Mouse (Mus musculus) 3134 (cell line): ENCODE measurements around the gene Suz12.
A peak's percentile ranks its signal among the peaks of the same experiment; 100 is the strongest.
"Not testable (repeated sequence)": the region's sequence is repeated elsewhere in the genome, so short reads cannot be mapped to it uniquely, and the experiment has no call there.

Experiments
- DNase-seq: peaks from one replicate; pipeline ENCODE4 v3.0.0-alpha.2; 2011; ENCODE audit warnings: low spot score; ENCODE audit not compliant: insufficient read length; ENCODE audit errors: extremely low read depth

Suz12 gene

DNA sequence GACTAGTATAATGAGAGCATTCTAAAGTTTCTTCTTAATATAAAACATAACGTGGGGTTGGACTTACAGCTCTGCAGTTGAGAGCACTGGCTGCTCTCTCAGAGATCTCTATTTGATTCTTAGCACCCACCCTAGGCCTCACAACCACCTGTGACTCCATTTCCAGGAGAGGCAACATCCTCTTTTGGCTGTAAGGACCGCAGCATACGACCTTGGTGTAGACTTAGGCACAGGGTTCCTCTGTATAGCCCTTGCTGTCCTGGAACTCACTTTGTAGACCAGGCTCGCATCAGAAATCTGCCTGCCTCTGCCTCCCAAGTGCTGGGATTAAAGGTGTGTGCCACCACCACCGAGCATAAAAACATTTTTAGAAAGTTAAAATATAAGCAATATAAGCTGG is 1.3 kb upstream of the Suz12 start:
- DNase-seq = no peak

DNA sequence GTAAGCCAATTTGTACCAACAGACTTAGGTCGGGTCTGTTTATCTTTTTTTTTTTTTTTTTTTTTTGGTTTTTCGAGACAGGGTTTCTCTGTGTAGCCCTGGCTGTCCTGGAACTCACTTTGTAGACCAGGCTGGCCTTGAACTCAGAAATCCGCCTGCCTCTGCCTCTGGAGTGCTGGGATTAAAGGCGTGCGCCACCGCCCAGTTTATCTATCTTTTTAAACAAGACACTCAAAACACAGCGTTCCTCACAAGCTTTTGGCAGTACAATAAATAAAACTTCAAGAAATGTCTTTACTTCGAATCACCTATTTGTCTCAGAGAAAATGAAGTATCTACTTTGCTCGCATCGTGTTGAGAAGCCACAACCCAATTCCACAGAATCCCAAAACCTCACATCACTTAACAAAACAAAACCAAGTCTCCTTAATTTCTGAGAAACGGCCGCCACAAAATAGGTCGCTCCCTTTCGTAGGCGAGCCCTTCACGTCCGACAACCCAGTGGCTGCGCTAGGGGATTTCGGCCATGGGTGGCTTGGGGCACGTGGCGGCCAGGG is 793 bp upstream of the Suz12 start:
- DNase-seq = no peak

DNA sequence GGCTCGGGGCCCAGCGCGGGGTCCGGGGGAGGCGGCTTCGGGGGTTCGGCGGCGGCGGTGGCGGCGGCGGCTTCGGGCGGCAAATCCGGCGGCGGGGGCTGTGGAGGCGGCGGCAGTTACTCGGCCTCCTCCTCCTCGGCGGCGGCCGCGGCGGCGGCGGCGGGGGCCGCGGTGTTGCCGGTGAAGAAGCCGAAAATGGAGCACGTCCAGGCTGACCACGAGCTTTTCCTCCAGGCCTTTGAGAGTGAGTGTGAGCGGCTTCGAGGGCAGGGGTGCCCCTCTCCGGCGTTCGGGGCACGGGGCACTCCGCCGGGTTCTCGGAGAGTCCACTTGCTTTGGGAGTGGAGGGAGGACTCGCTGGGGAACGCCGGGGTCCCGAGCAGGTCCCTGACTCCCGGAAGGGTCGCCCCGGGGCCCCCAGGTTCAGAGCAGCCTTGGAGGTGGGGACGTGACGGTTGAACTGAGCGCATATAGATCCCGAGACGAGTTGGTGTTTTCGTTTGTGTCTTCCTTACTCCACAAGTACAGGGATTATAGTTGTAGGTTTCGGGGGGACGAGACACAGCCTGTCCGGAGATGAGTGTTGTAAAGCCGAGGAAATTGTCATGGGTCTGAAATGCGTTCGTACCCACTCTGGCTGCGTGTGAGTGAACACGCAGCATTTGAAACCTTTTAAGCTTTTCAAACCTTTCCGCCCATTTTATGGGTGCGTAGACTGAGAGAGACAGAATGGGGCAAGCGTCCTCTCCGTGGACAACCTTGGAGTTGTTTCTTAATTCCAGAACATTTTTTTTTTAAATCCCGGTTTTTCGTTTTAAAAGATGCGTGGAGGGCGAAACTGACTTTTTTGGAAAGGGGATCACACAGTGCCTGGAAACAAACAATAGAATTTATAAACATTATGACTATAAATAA is 707 bp downstream of the Suz12 start:
- DNase-seq = peak; percentile 63

DNA sequence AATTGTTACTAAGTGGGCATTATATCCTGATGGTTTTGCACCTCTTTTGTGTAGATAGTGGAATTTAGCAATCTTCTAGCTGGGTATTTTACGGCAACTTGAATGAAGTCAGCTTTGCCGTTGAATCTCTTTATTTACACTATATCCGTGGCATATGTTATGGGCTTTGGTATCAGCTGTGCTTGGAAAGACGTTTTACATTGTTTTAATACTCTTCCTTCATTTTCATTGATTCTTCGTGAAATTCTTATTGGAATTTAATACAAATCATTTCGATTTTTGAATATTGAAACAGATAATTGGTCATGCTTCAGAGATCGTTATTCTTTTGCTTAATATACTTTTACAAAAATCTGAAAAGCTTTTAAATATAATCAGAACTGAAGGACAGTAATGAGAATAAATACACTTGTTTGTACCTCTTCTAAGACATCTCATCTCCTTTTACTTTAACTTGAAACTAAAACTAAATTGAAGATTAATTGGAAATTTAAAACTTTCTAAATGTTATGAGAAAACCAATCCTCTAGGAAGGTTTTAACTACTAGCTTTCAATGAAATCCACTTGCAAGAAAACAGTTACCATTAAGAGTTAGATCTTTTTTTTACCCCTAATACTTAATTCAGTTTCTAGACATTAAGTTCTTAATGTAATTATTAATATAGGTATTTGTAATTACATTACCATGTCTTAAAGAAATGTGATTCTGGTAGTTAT is 1.5 kb downstream of the Suz12 start:
- DNase-seq = no peak

DNA sequence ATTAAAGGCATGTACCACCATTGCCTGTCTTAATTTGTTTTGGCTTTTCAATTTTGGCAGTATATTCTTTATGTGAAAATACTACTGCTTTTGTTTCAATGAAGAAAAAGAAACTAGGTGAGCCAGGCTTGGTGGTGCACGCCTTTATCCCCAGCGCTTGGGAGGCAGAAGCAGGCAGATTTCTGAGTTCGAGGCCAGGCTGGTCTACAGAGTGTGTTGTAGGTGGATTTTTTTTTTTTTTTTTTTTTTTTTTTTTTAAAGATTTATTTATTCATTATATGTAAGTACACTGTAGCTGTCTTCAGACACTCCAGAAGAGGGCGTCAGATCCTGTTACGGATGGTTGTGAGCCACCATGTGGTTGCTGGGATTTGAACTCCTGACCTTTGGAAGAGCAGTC is 23.6 kb downstream of the Suz12 start:
- DNase-seq = not testable (repeated sequence)

DNA sequence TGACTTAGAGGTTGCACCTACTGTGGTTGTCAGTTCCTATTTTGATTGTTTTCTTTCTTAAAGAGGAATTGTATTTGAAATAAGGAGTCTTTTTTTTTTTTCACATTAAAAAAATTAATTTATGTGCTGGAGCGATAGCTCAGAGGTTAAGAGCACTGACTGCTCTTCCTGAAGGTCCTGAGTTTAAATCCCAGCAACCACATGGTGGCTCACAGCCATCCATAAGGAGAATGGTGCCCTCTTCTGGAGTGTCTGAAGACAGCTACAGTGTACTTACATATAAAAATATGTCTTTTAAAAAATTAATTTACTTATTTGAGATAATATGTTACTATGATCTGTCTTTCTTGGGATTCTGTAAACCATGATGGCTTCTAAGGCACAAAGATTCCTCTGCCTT is 26.9 kb downstream of the Suz12 start:
- DNase-seq = no peak

DNA sequence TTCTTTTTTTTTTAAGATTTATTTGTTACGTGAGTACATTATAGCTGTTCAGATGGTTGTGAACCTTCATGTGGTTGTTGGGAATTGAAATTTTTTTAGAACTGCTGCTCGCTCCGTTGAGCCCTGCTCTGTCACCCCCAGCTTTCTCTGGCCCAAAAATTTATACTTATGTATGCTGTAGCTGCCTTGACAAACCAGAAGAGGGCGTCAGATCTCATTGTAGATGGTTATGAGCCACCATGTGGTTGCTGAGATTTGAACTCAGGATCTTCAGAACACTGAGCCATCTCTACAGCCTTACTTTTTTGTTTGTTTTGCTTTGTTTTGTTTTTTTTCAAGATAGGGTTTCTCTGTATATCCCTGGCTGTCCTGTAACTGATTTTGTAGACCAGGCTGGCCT is 28.4 kb downstream of the Suz12 start:
- DNase-seq = no peak

DNA sequence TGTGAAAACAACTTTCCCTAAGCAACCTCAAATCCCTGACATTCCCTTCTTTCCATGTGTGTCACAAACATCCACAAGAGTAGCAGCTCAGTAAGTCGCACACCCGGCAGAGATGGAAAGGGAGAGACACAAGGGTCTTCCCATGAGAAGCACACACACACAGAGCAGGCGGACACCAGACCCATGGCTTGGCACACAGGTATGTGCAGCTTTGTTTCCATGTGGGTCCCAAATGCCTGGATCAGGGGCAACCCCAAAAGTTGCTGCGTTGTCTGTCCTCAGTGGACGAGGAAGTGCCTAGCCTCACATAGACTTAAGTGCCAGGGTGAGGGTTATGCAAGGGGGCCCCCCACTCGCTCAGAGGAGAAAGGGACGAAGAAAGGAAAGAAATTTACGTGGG is 44.6 kb downstream of the Suz12 start:
- no peak for DNase-seq

DNA sequence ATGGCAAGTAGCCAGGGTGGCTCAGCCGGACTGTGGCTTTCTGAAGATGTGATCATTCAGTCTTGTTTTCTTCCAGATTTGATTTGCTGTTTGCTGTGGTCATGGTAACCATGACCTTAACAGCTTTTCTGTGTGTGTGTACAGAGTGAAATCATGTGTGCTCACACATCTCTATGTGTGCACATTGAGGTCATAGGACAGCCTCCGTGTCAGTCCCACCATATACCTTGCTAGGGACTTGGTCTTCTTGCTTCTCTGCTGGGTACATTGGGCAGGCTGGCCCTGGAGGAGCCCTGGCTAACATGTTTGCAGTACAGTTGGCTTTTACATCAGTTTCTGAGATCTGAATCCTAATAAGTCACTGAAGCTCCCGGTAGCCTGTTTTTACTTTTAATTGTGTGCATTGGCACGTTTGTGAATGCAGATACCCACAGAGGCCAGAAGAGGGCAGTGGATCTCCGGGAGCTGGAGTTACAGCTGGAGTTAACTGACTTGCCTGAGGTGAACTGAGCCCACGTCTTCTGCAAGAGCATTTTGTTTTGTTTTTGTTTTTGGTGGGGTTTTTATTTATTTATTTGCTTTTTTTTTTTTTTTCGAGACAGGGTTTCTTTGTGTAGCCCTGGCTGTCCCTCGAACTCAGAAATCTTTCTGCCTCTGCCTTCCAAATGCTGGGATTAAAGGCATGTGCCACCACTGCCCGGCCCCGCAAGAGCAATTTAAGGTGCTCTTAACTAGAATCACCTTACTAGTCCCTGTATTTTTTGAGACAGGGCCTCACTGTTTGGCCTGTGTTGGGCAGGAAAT is 49.9 kb downstream of the Suz12 start:
- DNase-seq = peak; percentile 27

DNA sequence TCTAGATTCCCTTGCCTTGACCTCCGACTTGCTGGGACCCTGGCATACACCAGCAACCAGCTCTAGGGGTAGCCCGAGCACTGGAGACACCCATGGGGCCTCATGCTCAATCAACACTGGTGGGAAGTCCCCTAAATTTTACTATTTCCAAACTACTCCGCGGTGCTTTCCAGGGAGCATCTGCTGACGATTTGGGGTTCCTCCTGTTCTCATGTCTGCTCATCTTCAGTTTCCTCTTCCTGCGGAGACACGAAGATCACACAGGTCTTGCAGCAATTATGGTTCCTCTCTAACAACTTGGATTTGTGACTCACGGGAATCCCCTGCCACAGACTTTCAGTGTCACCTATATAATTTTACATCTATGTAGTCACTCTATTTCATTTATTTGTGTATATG is 50.5 kb downstream of the Suz12 start:
- DNase-seq = no peak

DNA sequence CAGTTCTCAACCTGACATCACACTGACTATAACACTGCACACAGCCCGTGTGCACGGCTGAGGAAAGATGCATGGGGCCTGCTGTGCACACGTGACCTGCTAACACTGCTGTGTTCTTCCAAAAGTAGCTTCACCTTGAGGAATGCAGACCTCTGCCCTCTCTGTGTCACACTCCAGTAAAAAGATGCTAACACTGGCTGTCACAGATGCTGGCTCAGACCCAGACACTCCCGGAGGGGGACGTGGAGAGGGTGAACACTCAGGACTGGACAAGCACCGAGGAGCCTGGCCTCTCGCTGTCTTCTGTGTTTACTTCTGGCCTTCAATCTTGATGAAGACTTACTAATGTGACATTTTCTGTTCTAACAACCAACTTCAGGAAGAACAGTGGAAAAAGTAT is 54.0 kb downstream of the Suz12 start:
- DNase-seq = no peak

DNA sequence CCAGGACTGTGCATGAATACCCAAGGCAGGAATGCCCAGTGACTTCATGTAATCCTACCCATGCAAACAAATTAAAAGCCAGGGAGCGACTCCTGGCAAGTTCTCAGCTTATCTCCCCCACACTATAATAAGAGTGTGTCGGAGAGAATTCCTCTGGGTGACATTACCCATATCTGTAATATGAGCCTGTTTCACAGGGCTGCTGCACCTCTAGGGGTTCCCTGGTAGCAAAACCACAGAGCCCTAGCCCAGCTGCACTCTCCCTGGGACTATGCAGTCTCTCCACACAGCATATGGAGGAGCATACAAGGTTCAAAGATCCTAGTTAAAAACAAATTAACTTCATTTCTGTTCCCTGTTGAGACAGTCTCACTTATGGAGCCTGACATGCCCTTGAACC is 57.2 kb downstream of the Suz12 start:
- no peak for DNase-seq

DNA sequence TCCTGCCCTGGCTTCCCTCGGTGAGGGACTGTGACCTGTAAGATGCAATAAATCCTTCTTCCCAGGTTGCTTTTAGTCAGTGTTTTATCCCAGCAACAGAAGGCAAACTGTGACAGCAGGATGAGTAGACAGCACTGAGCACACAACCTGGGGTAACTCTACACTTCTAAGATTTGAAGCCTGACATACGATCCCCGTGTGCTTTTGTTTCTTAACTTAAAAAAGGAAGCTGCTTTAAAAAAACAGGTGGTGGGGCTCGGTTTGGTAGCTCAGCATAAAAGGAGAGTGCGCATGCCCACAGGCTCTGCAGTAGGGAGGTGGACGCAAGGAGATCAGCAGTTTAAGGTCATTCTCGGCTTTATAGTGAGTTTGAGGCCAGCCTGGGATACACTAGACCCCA is 59.5 kb downstream of the Suz12 start:
- DNase-seq = no peak

DNA sequence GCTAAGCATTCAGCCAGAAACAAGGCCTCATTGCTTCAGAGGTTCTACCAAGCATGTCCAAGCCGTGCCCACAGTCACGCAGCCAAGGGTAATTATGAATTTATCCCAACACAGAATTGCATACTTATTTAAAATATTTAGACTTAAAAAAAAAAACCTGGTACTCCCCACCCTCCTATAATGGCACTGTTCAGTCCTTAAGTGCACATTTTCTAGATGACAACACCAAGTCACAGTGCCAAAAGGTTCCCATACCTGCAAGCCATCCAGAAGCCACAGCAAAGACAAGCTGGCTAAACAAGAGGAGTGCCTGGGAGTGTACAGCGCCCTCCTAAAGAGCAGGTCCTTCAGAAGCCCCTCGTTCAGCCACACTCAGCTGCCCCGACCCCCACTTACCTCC is 60.3 kb downstream of the Suz12 start:
- DNase-seq = no peak

DNA sequence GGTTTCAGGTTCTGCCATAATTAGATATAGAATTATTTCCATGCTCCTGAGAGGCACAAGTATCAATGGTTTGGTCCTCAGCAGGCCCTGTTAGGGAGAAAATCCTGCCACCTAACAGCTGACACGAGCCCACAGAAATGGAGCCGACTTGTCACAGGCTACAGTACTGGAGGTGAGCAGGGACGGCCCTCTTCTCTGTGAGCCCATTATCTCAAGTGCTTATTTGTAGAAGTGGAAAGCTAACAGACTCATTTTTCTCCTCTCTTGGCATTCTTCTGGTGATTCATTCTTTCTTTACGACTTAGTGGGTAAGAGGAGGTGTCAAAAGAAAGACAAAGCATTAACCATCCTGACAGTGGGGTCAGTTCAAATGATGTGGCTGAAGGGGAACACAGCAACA is 61.8 kb downstream of the Suz12 start:
- DNase-seq = no peak

DNA sequence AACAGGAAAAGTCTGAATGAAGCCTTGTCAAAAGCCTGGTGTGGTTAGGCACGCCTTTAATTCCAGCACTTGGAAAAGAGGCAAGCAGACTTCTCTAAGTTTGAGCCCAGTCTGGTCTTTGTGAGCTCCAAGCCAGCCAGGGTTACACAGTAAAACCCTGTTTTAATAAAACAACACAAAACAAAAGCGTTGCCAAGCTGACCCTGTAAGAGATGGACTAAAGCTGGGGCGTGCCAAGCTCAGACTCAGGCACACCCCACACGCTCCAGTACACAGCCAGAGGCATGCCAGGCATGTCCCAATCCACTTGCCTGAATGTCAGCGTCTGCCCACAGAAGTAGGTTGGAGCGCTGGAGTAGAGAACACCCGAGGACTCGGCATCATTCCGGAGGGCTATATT is 63.2 kb downstream of the Suz12 start:
- DNase-seq = no peak

DNA sequence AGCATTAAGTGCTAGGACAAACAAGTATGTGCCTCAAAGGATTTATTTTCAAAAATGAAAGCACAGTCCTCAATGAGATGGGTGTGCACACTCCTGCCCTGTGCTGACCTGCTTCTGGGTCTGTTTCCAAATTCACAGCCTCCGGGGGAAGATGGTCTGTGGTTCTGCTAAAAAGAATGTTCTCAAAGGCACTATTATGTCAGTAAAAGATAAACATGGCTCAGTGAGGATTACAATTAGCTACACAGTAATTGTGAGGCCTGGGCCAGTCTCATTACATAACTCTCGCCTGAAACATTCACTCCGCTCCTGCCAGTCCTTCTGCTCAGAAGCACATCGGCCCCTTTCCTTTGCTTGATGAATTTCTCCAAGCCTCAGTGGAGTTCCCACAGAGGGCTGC is 69.3 kb downstream of the Suz12 start:
- DNase-seq = no peak

DNA sequence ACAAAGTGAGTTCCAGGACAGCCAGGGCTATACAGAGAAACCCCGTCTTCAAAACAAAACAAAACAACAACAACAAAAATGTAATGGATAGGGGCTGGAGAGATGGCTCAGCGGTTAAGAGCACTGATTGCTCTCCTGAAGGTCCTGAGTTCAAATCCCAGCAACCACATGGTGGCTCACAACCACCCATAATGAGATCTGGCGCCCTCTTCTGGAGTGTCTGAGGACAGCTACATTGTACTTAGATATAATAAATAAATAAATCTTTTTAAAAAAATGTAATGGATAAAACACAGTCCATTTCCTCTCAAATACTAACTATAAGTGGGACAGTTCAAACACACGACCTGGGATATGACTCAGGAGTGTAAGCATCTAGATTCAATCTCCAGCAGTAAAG is 73.5 kb downstream of the Suz12 start:
- DNase-seq = not testable (repeated sequence)

DNA sequence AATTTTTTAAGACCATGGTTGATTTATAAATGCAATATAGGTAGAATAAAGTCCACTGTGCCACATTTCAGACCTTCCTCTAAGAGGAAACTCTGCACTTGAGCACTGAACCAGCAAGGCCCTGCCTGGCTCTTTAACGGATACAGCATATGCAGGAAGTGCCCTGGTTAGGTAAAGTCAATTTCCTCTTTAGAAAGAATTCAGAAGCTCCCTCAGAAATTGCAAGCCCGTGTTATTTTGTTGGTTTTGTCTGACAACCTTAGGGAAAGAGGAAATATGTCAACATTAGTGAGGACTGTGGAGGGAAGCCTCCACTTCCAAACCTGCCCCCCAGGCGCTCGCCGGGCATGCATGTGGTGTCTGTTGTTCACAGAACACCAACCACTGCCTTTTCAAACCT is 74.7 kb downstream of the Suz12 start:
- no peak for DNase-seq

DNA sequence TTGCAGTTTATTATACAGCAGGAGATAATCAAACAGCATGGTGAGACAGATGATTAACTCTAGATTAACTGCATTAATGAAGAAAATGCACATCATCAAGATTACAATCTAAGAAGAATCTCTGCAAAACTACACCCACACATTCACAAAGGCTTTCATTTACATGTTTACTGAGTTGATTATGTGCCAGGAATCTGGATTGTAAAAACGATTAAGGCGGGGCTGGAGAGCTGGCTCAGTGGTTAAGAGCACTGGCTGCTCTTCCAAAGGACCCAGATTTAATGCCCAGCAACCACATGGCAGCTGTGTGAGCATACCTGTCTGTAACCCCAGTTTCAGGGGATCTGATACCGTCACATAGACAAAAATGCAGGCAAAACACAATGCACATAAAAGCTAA is 76.9 kb downstream of the Suz12 start:
- no peak for DNase-seq

DNA sequence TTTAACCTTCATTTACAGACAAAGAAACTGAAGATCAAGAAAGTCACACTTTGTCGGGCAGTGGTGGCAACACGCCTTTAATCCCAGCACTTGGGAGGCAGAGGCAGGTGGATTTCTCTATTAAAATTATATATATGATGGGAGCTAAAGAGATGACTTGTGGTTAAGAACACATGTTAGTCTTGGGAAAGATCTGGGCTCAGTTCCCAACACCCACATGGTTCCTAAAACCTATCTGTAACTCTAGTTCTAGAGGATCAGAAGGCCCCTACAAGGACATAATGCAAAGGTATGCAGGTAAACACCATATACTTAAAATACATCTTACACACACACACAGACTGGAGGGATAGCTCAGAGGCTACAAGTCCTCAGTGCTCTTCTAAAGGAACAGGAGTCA is 78.1 kb downstream of the Suz12 start:
- DNase-seq = no peak
